Mouse (Mus musculus): ENCODE data around the gene Vps18. TPM values are rescaled to one million over a fixed set of nuclear protein-coding genes. Genes with fewer than 3 reads are reported as not detected.

The Vps18 gene
- polyA plus RNA-seq, 1 experiment from 2014 or later, result 17.5 TPM

DNA sequence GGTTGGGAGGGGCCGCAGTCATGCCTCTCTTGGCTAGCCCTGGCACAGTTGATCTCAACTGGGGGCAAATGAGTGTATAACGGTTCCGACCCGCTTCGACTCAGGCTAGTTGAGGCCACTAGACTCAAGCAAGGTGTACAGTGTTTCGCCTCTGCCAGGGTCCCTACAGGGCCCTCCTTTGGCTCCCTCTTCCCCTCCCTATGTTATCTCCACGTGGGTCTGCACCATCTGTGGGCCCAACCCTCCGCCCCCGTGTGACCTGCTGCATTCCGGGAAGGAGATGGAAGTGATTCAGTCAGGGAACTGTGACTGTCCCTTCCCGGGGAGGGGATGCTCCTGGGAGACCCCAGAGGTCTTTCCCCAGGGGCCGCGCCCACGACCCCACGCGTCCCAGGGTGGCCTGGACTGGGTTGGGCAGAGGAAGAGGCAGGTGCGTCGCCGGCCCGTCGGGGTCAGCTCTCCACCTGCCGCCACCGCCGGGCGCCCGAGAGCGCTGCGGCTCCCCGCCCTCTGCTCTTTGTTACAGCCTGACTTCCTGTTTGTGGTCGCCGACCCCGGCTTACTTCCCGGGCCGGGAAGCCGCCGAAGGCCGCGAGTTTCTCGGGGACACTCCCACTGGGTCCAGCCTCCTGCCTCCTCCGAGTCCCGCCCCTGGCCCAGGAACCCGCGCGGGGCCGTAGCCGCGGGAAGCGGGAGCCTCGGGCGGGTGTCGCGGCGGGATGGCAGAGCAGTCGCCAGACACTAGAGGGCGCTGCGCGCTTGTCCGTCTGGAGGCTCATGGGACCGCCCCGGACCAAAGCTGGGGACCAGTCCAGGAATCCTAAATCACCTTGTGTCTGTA, 49.1 kb downstream of the Vps18 start:
- Histone ChIP-seq H3K27ac (ENCODE audit: low read length) (peak overlapping the region; percentile 74), H3K9me3 (replicated peaks; ENCODE audit: control insufficient read depth, low read length) (no peaks in the 10 kb centered on the region), H3K36me3 (ENCODE audit: control insufficient read depth, insufficient read depth, low read length) (no peaks in the 10 kb centered on the region), H3K4me3 (replicated peaks; ENCODE audit: low read length) (peak overlapping the region; percentile 65), H3K27me3 (ENCODE audit: control insufficient read depth, insufficient read depth, low read length) (no peaks in the 10 kb centered on the region), H3K4me2 (ENCODE audit: low read depth, low read length) (peak overlapping the region; percentile 61), H3K4me1 (ENCODE audit: control insufficient read depth, insufficient read depth, low read length) (peaks cover 4% of the 10 kb centered on the region; the same call in 1 of the 2 replicates), H3K9ac (ENCODE audit: low read length) (peak overlapping the region; percentile 87)
- 6% methylated on average over 60 of the region's 60 CpGs for WGBS
- peak; percentile 87 for ATAC-seq (ENCODE audit: insufficient read depth, low FRiP score)

DNA sequence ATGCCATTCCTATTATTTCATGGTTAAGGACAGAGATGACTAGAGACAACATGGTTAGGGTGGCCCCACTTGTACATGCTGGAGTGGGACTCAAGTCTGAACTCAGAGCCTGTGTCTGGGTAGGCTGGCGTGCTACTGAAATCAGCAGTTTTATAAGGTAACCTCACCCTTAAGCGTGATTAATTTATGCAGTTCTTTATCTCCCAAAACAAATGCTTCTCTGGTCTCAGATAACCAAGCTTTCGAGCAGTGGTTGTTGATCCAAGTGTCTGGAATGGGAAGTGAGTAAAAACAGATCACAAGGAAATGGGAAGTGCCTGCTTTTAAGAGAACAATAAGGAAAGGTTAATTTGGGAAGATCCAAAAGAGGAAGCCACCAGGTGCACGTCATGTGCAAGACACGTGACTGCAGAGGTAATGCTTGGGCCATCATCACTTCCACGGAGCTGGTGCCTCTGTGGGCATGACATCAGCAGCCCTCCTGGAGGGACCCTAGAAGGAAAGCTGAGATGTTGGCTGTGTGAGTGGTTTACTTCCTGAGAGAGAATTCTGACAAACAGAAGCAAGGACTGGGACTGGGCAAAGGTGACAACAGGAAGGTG, 56.1 kb downstream of the Vps18 start:
- Histone ChIP-seq H3K27ac (ENCODE audit: low read length) (no peak overlapping the region), H3K27me3 (ENCODE audit: control insufficient read depth, insufficient read depth, low read length) (no peaks in the 10 kb centered on the region; the same call in 1 of the 2 replicates), H3K9ac (ENCODE audit: low read length) (no peak overlapping the region), H3K4me3 (replicated peaks; ENCODE audit: low read length) (no peak overlapping the region), H3K4me1 (ENCODE audit: control insufficient read depth, insufficient read depth, low read length) (no peaks in the 10 kb centered on the region), H3K36me3 (ENCODE audit: control insufficient read depth, insufficient read depth, low read length) (no peaks in the 10 kb centered on the region), H3K4me2 (ENCODE audit: low read depth, low read length) (no peak overlapping the region), H3K9me3 (replicated peaks; ENCODE audit: control insufficient read depth, low read length) (no peaks in the 10 kb centered on the region)
- no peak for ATAC-seq (ENCODE audit: insufficient read depth, low FRiP score)
- 39% methylated on average over 6 of the region's 6 CpGs for WGBS

Other genes starting within 250 kb of the Vps18 start
- 39.3 and 44.8 TPM in 2 replicates for gene Knl1, start 241.6 kb upstream of the Vps18 start, polyA plus RNA-seq (2015; fragmentation: Nextera tagmentation; extraction: Ambion mirVana)
- gene Rad51, start 175.9 kb upstream of the Vps18 start, polyA plus RNA-seq (2015; fragmentation: Nextera tagmentation; extraction: Ambion mirVana), result 33.1 and 36.6 TPM in 2 replicates
- gene Rmdn3, start 131.7 kb upstream of the Vps18 start, polyA plus RNA-seq (2015; fragmentation: Nextera tagmentation; extraction: Ambion mirVana), result 42.9 and 45.2 TPM in 2 replicates
- gene Gchfr, start 121.0 kb upstream of the Vps18 start, polyA plus RNA-seq (2015; fragmentation: Nextera tagmentation; extraction: Ambion mirVana), result 5.9 and 9.9 TPM in 2 replicates
- 3.6 and 5.9 TPM in 2 replicates for gene Gm14137, start 114.2 kb upstream of the Vps18 start, polyA plus RNA-seq (2015; fragmentation: Nextera tagmentation; extraction: Ambion mirVana)
- gene Zfyve19, start 80.1 kb upstream of the Vps18 start, polyA plus RNA-seq (2015; fragmentation: Nextera tagmentation; extraction: Ambion mirVana), result 51.6 and 55.2 TPM in 2 replicates
- gene Dnajc17, start 79.9 kb upstream of the Vps18 start, polyA plus RNA-seq (2015; fragmentation: Nextera tagmentation; extraction: Ambion mirVana), result 13.8 and 16.7 TPM in 2 replicates
- 3.4 TPM in 2 replicates for gene Ppp1r14d, start 58.8 kb upstream of the Vps18 start, polyA plus RNA-seq (2015; fragmentation: Nextera tagmentation; extraction: Ambion mirVana)
- gene Spint1, start 51.4 kb upstream of the Vps18 start, polyA plus RNA-seq (2015; fragmentation: Nextera tagmentation; extraction: Ambion mirVana), result 78.6 and 95.9 TPM in 2 replicates
- gene Rhov, start 17.5 kb upstream of the Vps18 start, polyA plus RNA-seq (2015; fragmentation: Nextera tagmentation; extraction: Ambion mirVana), result 30.2 and 34.5 TPM in 2 replicates
- gene Dll4, start 37.0 kb downstream of the Vps18 start, polyA plus RNA-seq (2015; fragmentation: Nextera tagmentation; extraction: Ambion mirVana), result 6.8 and 8.2 TPM in 2 replicates
- gene Chac1, start 62.5 kb downstream of the Vps18 start, polyA plus RNA-seq (2015; fragmentation: Nextera tagmentation; extraction: Ambion mirVana), result 1.5 and 2.4 TPM in 2 replicates
- 3.6 and 3.9 TPM in 2 replicates for gene Ino80, start 188.9 kb downstream of the Vps18 start, polyA plus RNA-seq (2015; fragmentation: Nextera tagmentation; extraction: Ambion mirVana)

Measured in stomach, embryonic 16.5 days (tissue).